Mouse (Mus musculus) CH12.LX (cell line): ENCODE data around the gene Unk. TPM values are rescaled to one million over a fixed set of nuclear protein-coding genes. Genes with fewer than 3 reads are reported as not detected.
A peak's percentile ranks its signal among the peaks of the same experiment; 100 is the strongest.

ENCODE experiments used
- DNase-seq: peaks from one replicate; pipeline ENCODE4 v3.0.0-alpha.2; 2013; ENCODE audit errors: extremely low read depth
- H3K27ac ChIP-seq: 2 replicates; pipeline ENCODE4 v1.5.1; 2012; ENCODE audit warnings: low read depth, mild to moderate bottlenecking, control low read depth, moderate library complexity; ENCODE audit not compliant: insufficient read depth
- H3K27me3 ChIP-seq: replicated peaks from 2 replicates; pipeline ENCODE3; 2012; ENCODE audit warnings: inconsistent platforms
- H3K36me3 ChIP-seq, 2 experiments: replicated peaks in 1 of 2; 2 replicates each; pipeline versions ENCODE3 to v1.6.1; 2012; ENCODE audit warnings: inconsistent platforms in 1 of 2, low read length in 1 of 2, mild to moderate bottlenecking in 1 of 2, mixed read lengths in 1 of 2, moderate library complexity in 1 of 2; ENCODE audit not compliant: control insufficient read depth in 1 of 2, insufficient read depth in 1 of 2
- H3K4me1 ChIP-seq, 2 experiments: 2 replicates each; pipeline ENCODE4 v1.6.1; 2012; ENCODE audit warnings: inconsistent platforms in 1 of 2, moderate library complexity in 1 of 2; ENCODE audit not compliant: insufficient read depth in 2 of 2, control insufficient read depth in 1 of 2
- H3K4me2 ChIP-seq: 2 replicates; pipeline ENCODE4 v1.6.1; 2012; ENCODE audit warnings: low read depth, mild to moderate bottlenecking, control low read depth; ENCODE audit not compliant: poor library complexity, insufficient read depth, severe bottlenecking
- H3K4me3 ChIP-seq, 3 experiments: fragments of 150-350 bp in 1 of 3; sonication (generic) in 1 of 3; replicated peaks in 1 of 3; 2 replicates each; pipeline versions ENCODE3 to v1.5.1; 2011 to 2012; ENCODE audit warnings: low read depth in 2 of 3, low read length in 2 of 3, mild to moderate bottlenecking in 2 of 3, moderate library complexity in 2 of 3, control low read depth in 1 of 3, improper control_type of control experiment in 1 of 3, inconsistent platforms in 1 of 3, mixed read lengths in 1 of 3; ENCODE audit not compliant: poor library complexity in 1 of 3
- H3K79me2 ChIP-seq: replicated peaks from 2 replicates; pipeline ENCODE4 v1.6.1; 2012; ENCODE audit warnings: mild to moderate bottlenecking, moderate library complexity; ENCODE audit not compliant: control insufficient read depth, poor library complexity, insufficient read depth, severe bottlenecking; ENCODE audit errors: extremely low read depth
- H3K9ac ChIP-seq: 2 replicates; pipeline ENCODE4 v1.6.1; 2012; ENCODE audit warnings: low read depth, mild to moderate bottlenecking, control low read depth, moderate library complexity; ENCODE audit not compliant: insufficient read depth
- H3K9me3 ChIP-seq: replicated peaks from 2 replicates; pipeline ENCODE3; 2012; ENCODE audit warnings: low read length, inconsistent platforms, mixed read lengths
- BHLHE40 ChIP-seq: IDR thresholded peaks from 2 replicates; pipeline ENCODE4 v1.6.1; 2011; ENCODE audit warnings: mild to moderate bottlenecking, low read depth, low read length, improper control_type of control experiment
- CHD2 ChIP-seq: IDR thresholded peaks from 2 replicates; pipeline ENCODE4 v1.6.1; 2011; ENCODE audit warnings: low read length, improper control_type of control experiment
- CTCF ChIP-seq, 2 experiments: IDR thresholded peaks in 1 of 2; conservative IDR thresholded peaks in 1 of 2; 2 replicates each; pipeline ENCODE4 v1.5.1; 2011 to 2012; ENCODE audit warnings: low read depth in 2 of 2, low read length in 2 of 2, improper control_type of control experiment in 1 of 2, inconsistent platforms in 1 of 2, mild to moderate bottlenecking in 1 of 2, moderate library complexity in 1 of 2
- ELF1 ChIP-seq: IDR thresholded peaks from 2 replicates; pipeline ENCODE4 v1.6.1; 2014; ENCODE audit warnings: low read depth, mild to moderate bottlenecking, inconsistent platforms, low read length, improper control_type of control experiment
- EP300 ChIP-seq: IDR thresholded peaks from 2 replicates; pipeline ENCODE4 v1.6.1; 2011; ENCODE audit warnings: low read length, improper control_type of control experiment
- ETS1 ChIP-seq: conservative IDR thresholded peaks from 2 replicates; pipeline ENCODE4 v1.6.1; 2012; ENCODE audit warnings: low read depth, mild to moderate bottlenecking, inconsistent platforms, low read length, improper control_type of control experiment, moderate library complexity
- HCFC1 ChIP-seq: IDR thresholded peaks from 2 replicates; pipeline ENCODE4 v1.6.1; 2012; ENCODE audit warnings: low read depth, mild to moderate bottlenecking, inconsistent platforms, low read length, improper control_type of control experiment
- IRF4 ChIP-seq: IDR thresholded peaks from 2 replicates; pipeline ENCODE4 v1.6.1; 2014; ENCODE audit warnings: low read depth, mild to moderate bottlenecking, inconsistent platforms, low read length, improper control_type of control experiment
- JUN ChIP-seq: IDR thresholded peaks from 2 replicates; pipeline ENCODE4 v1.6.1; 2011; ENCODE audit warnings: low read depth, mild to moderate bottlenecking, low read length, improper control_type of control experiment, moderate library complexity; ENCODE audit not compliant: insufficient read depth
- JUND ChIP-seq: conservative IDR thresholded peaks from 2 replicates; pipeline ENCODE4 v1.6.1; 2011; ENCODE audit warnings: low read depth, low read length, improper control_type of control experiment
- KAT2A ChIP-seq: IDR thresholded peaks from 2 replicates; pipeline ENCODE4 v1.6.1; 2012; ENCODE audit warnings: low read length, improper control_type of control experiment, inconsistent platforms; ENCODE audit not compliant: insufficient replicate concordance
- MAFK ChIP-seq: IDR thresholded peaks from 2 replicates; pipeline ENCODE4 v1.6.1; 2011; ENCODE audit warnings: low read length, improper control_type of control experiment; ENCODE audit not compliant: insufficient replicate concordance
- MAX ChIP-seq: IDR thresholded peaks from 2 replicates; pipeline ENCODE4 v1.6.1; 2011; ENCODE audit warnings: low read length, improper control_type of control experiment
- MAZ ChIP-seq: IDR thresholded peaks from 2 replicates; pipeline ENCODE4 v1.6.1; 2012; ENCODE audit warnings: low read depth, mild to moderate bottlenecking, inconsistent platforms, low read length, improper control_type of control experiment, moderate library complexity
- MEF2A ChIP-seq: IDR thresholded peaks from 2 replicates; pipeline ENCODE4 v1.6.1; 2014; ENCODE audit warnings: low read depth, mild to moderate bottlenecking, inconsistent platforms, low read length, improper control_type of control experiment, borderline replicate concordance
- MXI1 ChIP-seq: IDR thresholded peaks from 2 replicates; pipeline ENCODE4 v1.6.1; 2011; ENCODE audit warnings: mild to moderate bottlenecking, low read depth, low read length, improper control_type of control experiment
- MYC ChIP-seq: IDR thresholded peaks from 2 replicates; pipeline ENCODE4 v1.6.1; 2011; ENCODE audit warnings: low read depth, mild to moderate bottlenecking, improper control_type of control experiment, low read length
- NELFE ChIP-seq: IDR thresholded peaks from 2 replicates; pipeline ENCODE4 v1.6.1; 2011; ENCODE audit warnings: low read depth, low read length, improper control_type of control experiment
- NRF1 ChIP-seq: IDR thresholded peaks from 2 replicates; pipeline ENCODE4 v1.6.1; 2014; ENCODE audit warnings: low read depth, mild to moderate bottlenecking, inconsistent platforms, low read length, improper control_type of control experiment, moderate library complexity
- POLR2A ChIP-seq: IDR thresholded peaks from 2 replicates; pipeline ENCODE4 v1.6.1; 2011; ENCODE audit warnings: low read depth, mild to moderate bottlenecking, improper control_type of control experiment, low read length
- RAD21 ChIP-seq: IDR thresholded peaks from 2 replicates; pipeline ENCODE4 v1.6.1; 2011; ENCODE audit warnings: low read depth, mild to moderate bottlenecking, low read length, improper control_type of control experiment, moderate library complexity
- RCOR1 ChIP-seq: conservative IDR thresholded peaks from 2 replicates; pipeline ENCODE4 v1.6.1; 2012; ENCODE audit warnings: low read depth, mild to moderate bottlenecking, inconsistent platforms, low read length, improper control_type of control experiment
- SIN3A ChIP-seq: IDR thresholded peaks from 2 replicates; pipeline ENCODE4 v1.6.1; 2012; ENCODE audit warnings: low read length, improper control_type of control experiment, inconsistent platforms
- SMC3 ChIP-seq: IDR thresholded peaks from 2 replicates; pipeline ENCODE4 v1.6.1; 2011; ENCODE audit warnings: low read depth, low read length, improper control_type of control experiment
- TBP ChIP-seq: conservative IDR thresholded peaks from 2 replicates; pipeline ENCODE4 v1.6.1; 2011; ENCODE audit warnings: low read depth, low read length, improper control_type of control experiment
- TCF12 ChIP-seq: IDR thresholded peaks from 2 replicates; pipeline ENCODE4 v1.6.1; 2014; ENCODE audit warnings: low read depth, mild to moderate bottlenecking, inconsistent platforms, low read length, improper control_type of control experiment
- UBTF ChIP-seq: IDR thresholded peaks from 2 replicates; pipeline ENCODE4 v1.6.1; 2012; ENCODE audit warnings: low read depth, mild to moderate bottlenecking, inconsistent platforms, low read length, improper control_type of control experiment, moderate library complexity
- USF1 ChIP-seq: IDR thresholded peaks from 2 replicates; pipeline ENCODE4 v1.6.1; 2014; ENCODE audit warnings: low read depth, mild to moderate bottlenecking, inconsistent platforms, low read length, improper control_type of control experiment
- ZC3H11A ChIP-seq: IDR thresholded peaks from 2 replicates; pipeline ENCODE4 v1.6.1; 2012; ENCODE audit warnings: low read depth, mild to moderate bottlenecking, inconsistent platforms, low read length, improper control_type of control experiment
- ZKSCAN1 ChIP-seq: IDR thresholded peaks from 2 replicates; pipeline ENCODE4 v1.6.1; 2012; ENCODE audit warnings: low read depth, inconsistent platforms, low read length, improper control_type of control experiment, borderline replicate concordance
- ZMIZ1 ChIP-seq: IDR thresholded peaks from 2 replicates; pipeline ENCODE4 v1.6.1; 2012; ENCODE audit warnings: low read depth, mild to moderate bottlenecking, inconsistent platforms, low read length, improper control_type of control experiment
- ZNF384 ChIP-seq: IDR thresholded peaks from 2 replicates; pipeline ENCODE4 v1.6.1; 2012; ENCODE audit warnings: low read depth, low read length, improper control_type of control experiment, inconsistent platforms
- dilution Hi-C: fragments of 300-500 bp; cut with MboI; formaldehyde crosslinking; loops from 2 replicates; pipeline ENCODE4 v1.14.3; 2020; ENCODE audit warnings: low sequenced_read_pairs; ENCODE audit not compliant: extremely low pct_unique_long_range_greater_than_20kb, extremely low pct_ligation_motif_present
- in situ Hi-C: fragments of 300-500 bp; cut with MboI; formaldehyde crosslinking; loops from 3 replicates; pipeline ENCODE4 v1.14.3; 2019; ENCODE audit warnings: low sequenced_read_pairs, low pct_ligation_motif_present, low pct_unique_long_range_greater_than_20kb, mixed read lengths
- polyA plus RNA-seq: library from polyadenylated mRNA; unstranded; fragments of >175 nt; gene quantifications from 2 replicates; pipeline ENCODE4 v1.2.1, GENCODE M21; 2012; ENCODE audit warnings: low read depth; ENCODE audit not compliant: insufficient read length
- total RNA-seq, 2 experiments: library from RNA; depleted of rRNA; stranded (reverse); fragments of 300-350 nt in 1 of 2; fragments of >200 nt in 1 of 2; gene quantifications; 2 replicates each; pipeline ENCODE4 v1.2.3; 2012 to 2014

The Unk gene
- total and polyA plus RNA-seq, 3 experiments: 20.9 to 35.0 (median 24.7) TPM

- H3K36me3 ChIP-seq: peaks cover 0 to 69% of the 10 kb centered on the region in 2 experiments
- H3K4me2 ChIP-seq: peak overlapping the region; percentile 24; the same call in 1 of the 2 replicates
- H3K9ac ChIP-seq: no peak overlapping the region
- no peaks in the 10 kb centered on the region for H3K79me2 ChIP-seq
- DNase-seq: peak; percentile 98
- peaks cover 8 to 36% of the 10 kb centered on the region in 2 experiments for H3K4me1 ChIP-seq
- TF ChIP-seq ZKSCAN1 (no peak), MAFK (peak; percentile 56; the same call in 1 of the 2 replicates), MXI1 (0 out of 2 replicates have a peak, but pooled peaks have one; percentile 17), TCF12 (peak; percentile 62), ZNF384 (peak; percentile 89), MAZ (no peak), BHLHE40 (peak; percentile 73), NELFE (0 out of 2 replicates have a peak, but pooled peaks have one; percentile 37), SIN3A (peak; percentile 83), NRF1 (no peak), POLR2A (no peak), HCFC1 (peak; percentile 66), ZC3H11A (peak; percentile 8; the same call in 1 of the 2 replicates), SMC3 (peak; percentile 61), MAX (no peak; the same call in 1 of the 2 replicates), IRF4 (peak; percentile 94), ZMIZ1 (0 out of 2 replicates have a peak, but pooled peaks have one; percentile 53), ELF1 (peak; percentile 23; the same call in 1 of the 2 replicates), ETS1 (peak; percentile 98), MEF2A (peak; percentile 86), MYC (peak; percentile 60), JUN (peak; percentile 84), JUND (peak; percentile 84), RCOR1 (peak; percentile 33; the same call in 1 of the 2 replicates), CHD2 (no peak), EP300 (peak; percentile 87), RAD21 (peak; percentile 70), UBTF (no peak), CTCF (conservative IDR thresholded peaks at IDR 0.05 in 1 of 2, IDR thresholded peaks at IDR 0.05 in 1 of 2; ENCODE audit: low read depth in 2 of 2, low read length in 2 of 2) (peak; percentile 75 to 87), USF1 (no peak), TBP (0 out of 2 replicates have a peak, but pooled peaks have one; percentile 27), KAT2A (0 out of 2 replicates have a peak, but pooled peaks have one; percentile 13)
- dilution Hi-C loops (no loop called here), in situ Hi-C loops (no loop called here)
- H3K4me3 ChIP-seq: no peak overlapping the region
- peak overlapping the region; percentile 19; the same call in 1 of the 2 replicates for H3K27ac ChIP-seq
- H3K9me3 ChIP-seq: no peaks in the 10 kb centered on the region
- no peaks in the 10 kb centered on the region for H3K27me3 ChIP-seq
Observed at GRCm38 (mm10) chr11:116071510-116071909, 41.4 kb downstream of the Unk start.
